Mouse (Mus musculus) midbrain, embryonic 15.5 days (tissue): Measurements from ENCODE around the gene Tspan13. TPM values are rescaled to one million over a fixed set of nuclear protein-coding genes. Genes with fewer than 3 reads are reported as not detected.

Experiments used
- ATAC-seq: fragments of 200-750 bp; cut with Nextera tagmentation; replicated peaks from 2 replicates; pipeline ENCODE4 v1.8.0; 2017; ENCODE audit warnings: moderate TSS enrichment
- H3K27ac ChIP-seq: fragments of 300-500 bp; sonication (generic); 2 replicates; pipeline ENCODE4 v1.5.1; 2015; ENCODE audit warnings: mild to moderate bottlenecking, inconsistent platforms
- H3K27me3 ChIP-seq: fragments of 300-500 bp; sonication (generic); replicated peaks from 2 replicates; pipeline ENCODE4 v1.6.1; 2015; ENCODE audit warnings: inconsistent platforms
- H3K36me3 ChIP-seq: fragments of 300-500 bp; sonication (generic); replicated peaks from 2 replicates; pipeline ENCODE4 v1.6.1; 2015; ENCODE audit warnings: inconsistent platforms
- H3K4me1 ChIP-seq: fragments of 300-500 bp; sonication (generic); 2 replicates; pipeline ENCODE4 v1.6.1; 2015; ENCODE audit warnings: inconsistent platforms
- H3K4me2 ChIP-seq: fragments of 300-500 bp; sonication (generic); 2 replicates; pipeline ENCODE4 v1.6.1; 2015; ENCODE audit warnings: inconsistent platforms, mild to moderate bottlenecking, moderate library complexity
- H3K4me3 ChIP-seq: fragments of 300-500 bp; sonication (generic); 2 replicates; pipeline ENCODE4 v1.5.1; 2015; ENCODE audit warnings: mild to moderate bottlenecking, inconsistent platforms
- H3K9ac ChIP-seq: fragments of 300-500 bp; sonication (generic); 2 replicates; pipeline ENCODE4 v1.6.1; 2015; ENCODE audit warnings: mild to moderate bottlenecking, inconsistent platforms
- H3K9me3 ChIP-seq: fragments of 300-500 bp; sonication (generic); 2 replicates; pipeline ENCODE4 v1.6.1; 2016; ENCODE audit warnings: inconsistent platforms
- WGBS: fragments of 180-500 bp; shearing (Covaris S2); methylation state at CpG from one replicate; pipeline ENCODE4 v1.1.7; 2015; ENCODE audit warnings: mixed read lengths; 5-methylcytosine and 5-hydroxymethylcytosine counted together
- polyA plus RNA-seq: library from polyadenylated mRNA; unstranded; fragments of >200 nt; fragmentation: Nextera tagmentation; extraction: Ambion mirVana; gene quantifications from 2 replicates; pipeline ENCODE4 v1.2.1, GENCODE M21; 2015

Gene Tspan13
- polyA plus RNA-seq, 1 experiment from 2014 or later: 416 TPM

GRCm38 (mm10) chr12:36046196-36046595, 3.9 kb upstream of the Tspan13 start:
- H3K4me1 ChIP-seq: peaks cover 6% of the 10 kb centered on the region
- no peaks in the 10 kb centered on the region for H3K36me3 ChIP-seq
- no peak for ATAC-seq
- H3K4me3 ChIP-seq: no peak overlapping the region
- H3K27me3 ChIP-seq: no peaks in the 10 kb centered on the region
- H3K4me2 ChIP-seq: no peak overlapping the region
- H3K9ac ChIP-seq: no peak overlapping the region
- no peak overlapping the region for H3K27ac ChIP-seq
- no peaks in the 10 kb centered on the region for H3K9me3 ChIP-seq
- 68% methylated on average over 5 of the region's 5 CpGs for WGBS

- Histone ChIP-seq H3K4me3 (no peak overlapping the region), H3K27ac (no peak overlapping the region), H3K4me1 (peaks cover 20% of the 10 kb centered on the region), H3K27me3 (no peaks in the 10 kb centered on the region), H3K9ac (no peak overlapping the region), H3K9me3 (no peaks in the 10 kb centered on the region), H3K4me2 (no peak overlapping the region), H3K36me3 (no peaks in the 10 kb centered on the region)
- no peak for ATAC-seq
- WGBS: 83% methylated on average over 2 of the region's 2 CpGs
Observed at GRCm38 (mm10) chr12:36044691-36045090, 2.4 kb upstream of the Tspan13 start.

- peaks cover 24% of the 10 kb centered on the region for H3K4me1 ChIP-seq
- no peaks in the 10 kb centered on the region for H3K9me3 ChIP-seq
- peak overlapping the region; percentile 98 for H3K9ac ChIP-seq
- peak overlapping the region; percentile 59 for H3K4me2 ChIP-seq
- H3K27ac ChIP-seq: peak overlapping the region; percentile 98
- no peaks in the 10 kb centered on the region; the same call in 1 of the 2 replicates for H3K36me3 ChIP-seq
- peak; percentile 89 for ATAC-seq
- H3K27me3 ChIP-seq: no peaks in the 10 kb centered on the region
- H3K4me3 ChIP-seq: peak overlapping the region; percentile 100
- WGBS: under 1% methylated on average over 49 of the region's 50 CpGs
Observed at GRCm38 (mm10) chr12:36041703-36042347, 475 bp downstream of the Tspan13 start.

- Histone ChIP-seq H3K27ac (peak overlapping the region; percentile 98), H3K36me3 (no peaks in the 10 kb centered on the region; the same call in 1 of the 2 replicates), H3K9me3 (no peaks in the 10 kb centered on the region), H3K4me2 (peak overlapping the region; percentile 59), H3K4me3 (peak overlapping the region; percentile 100), H3K27me3 (no peaks in the 10 kb centered on the region), H3K9ac (peak overlapping the region; percentile 98), H3K4me1 (peaks cover 24% of the 10 kb centered on the region)
- WGBS: 28% methylated on average over 4 of the region's 4 CpGs
- ATAC-seq: no peak
Observed at GRCm38 (mm10) chr12:36041281-36041589, 1.1 kb downstream of the Tspan13 start.

GRCm38 (mm10) chr12:36040571-36041280, 1.6 kb downstream of the Tspan13 start:
- no peaks in the 10 kb centered on the region for H3K9me3 ChIP-seq
- WGBS: 45% methylated on average over 10 of the region's 10 CpGs
- peaks cover 24% of the 10 kb centered on the region for H3K4me1 ChIP-seq
- H3K27ac ChIP-seq: 0 out of 2 replicates have a peak overlapping the region, but pooled peaks have one; percentile 98
- peak overlapping the region; percentile 59 for H3K4me2 ChIP-seq
- ATAC-seq: no peak
- peak overlapping the region; percentile 98 for H3K9ac ChIP-seq
- H3K4me3 ChIP-seq: peak overlapping the region; percentile 100
- no peaks in the 10 kb centered on the region; the same call in 1 of the 2 replicates for H3K36me3 ChIP-seq
- no peaks in the 10 kb centered on the region for H3K27me3 ChIP-seq

GRCm38 (mm10) chr12:36039541-36040084, 2.7 kb downstream of the Tspan13 start:
- 75% methylated on average over 9 of the region's 9 CpGs for WGBS
- Histone ChIP-seq H3K9ac (no peak overlapping the region), H3K4me3 (peak overlapping the region; percentile 100), H3K36me3 (no peaks in the 10 kb centered on the region; the same call in 1 of the 2 replicates), H3K27ac (no peak overlapping the region), H3K27me3 (no peaks in the 10 kb centered on the region), H3K4me2 (peak overlapping the region; percentile 59), H3K4me1 (peaks cover 24% of the 10 kb centered on the region), H3K9me3 (no peaks in the 10 kb centered on the region)
- no peak for ATAC-seq

- ATAC-seq: no peak
- Histone ChIP-seq H3K4me2 (no peak overlapping the region), H3K4me3 (no peak overlapping the region), H3K27me3 (no peaks in the 10 kb centered on the region), H3K9me3 (no peaks in the 10 kb centered on the region), H3K9ac (no peak overlapping the region), H3K27ac (no peak overlapping the region), H3K36me3 (no peaks in the 10 kb centered on the region; the same call in 1 of the 2 replicates), H3K4me1 (peaks cover 18% of the 10 kb centered on the region)
- WGBS: 95% methylated on average over 10 of the region's 10 CpGs
Observed at GRCm38 (mm10) chr12:36036776-36037175, 5.5 kb downstream of the Tspan13 start.

GRCm38 (mm10) chr12:36036121-36036520, 6.2 kb downstream of the Tspan13 start:
- no peaks in the 10 kb centered on the region; the same call in 1 of the 2 replicates for H3K36me3 ChIP-seq
- no peak overlapping the region for H3K4me2 ChIP-seq
- no peaks in the 10 kb centered on the region for H3K9me3 ChIP-seq
- ATAC-seq: no peak
- H3K27me3 ChIP-seq: no peaks in the 10 kb centered on the region
- no peak overlapping the region for H3K27ac ChIP-seq
- no peak overlapping the region for H3K4me3 ChIP-seq
- H3K9ac ChIP-seq: no peak overlapping the region
- 97% methylated on average over 7 of the region's 7 CpGs for WGBS
- peaks cover 17% of the 10 kb centered on the region for H3K4me1 ChIP-seq

- Histone ChIP-seq H3K4me1 (peaks cover 11% of the 10 kb centered on the region), H3K4me2 (no peak overlapping the region), H3K9me3 (no peaks in the 10 kb centered on the region), H3K4me3 (no peak overlapping the region), H3K27me3 (no peaks in the 10 kb centered on the region), H3K36me3 (no peaks in the 10 kb centered on the region; the same call in 1 of the 2 replicates), H3K27ac (no peak overlapping the region), H3K9ac (no peak overlapping the region)
- 98% methylated on average over 6 of the region's 6 CpGs for WGBS
- no peak for ATAC-seq
Observed at GRCm38 (mm10) chr12:36035501-36035900, 6.8 kb downstream of the Tspan13 start.

GRCm38 (mm10) chr12:36032419-36032818, 9.9 kb downstream of the Tspan13 start:
- 0 out of 2 replicates have a peak overlapping the region, but pooled peaks have one; percentile 6 for H3K27ac ChIP-seq
- H3K9me3 ChIP-seq: no peaks in the 10 kb centered on the region
- no peaks in the 10 kb centered on the region for H3K27me3 ChIP-seq
- no peak overlapping the region for H3K9ac ChIP-seq
- no peak overlapping the region for H3K4me3 ChIP-seq
- H3K4me2 ChIP-seq: no peak overlapping the region
- ATAC-seq: no peak
- no peaks in the 10 kb centered on the region; the same call in 1 of the 2 replicates for H3K4me1 ChIP-seq
- H3K36me3 ChIP-seq: no peaks in the 10 kb centered on the region; the same call in 1 of the 2 replicates
- WGBS: 74% methylated on average over 4 of the region's 4 CpGs

- WGBS: 87% methylated on average over 12 of the region's 12 CpGs
- Histone ChIP-seq H3K4me1 (peaks cover 3% of the 10 kb centered on the region), H3K36me3 (no peaks in the 10 kb centered on the region), H3K9ac (no peak overlapping the region), H3K9me3 (no peaks in the 10 kb centered on the region), H3K27ac (no peak overlapping the region), H3K4me2 (no peak overlapping the region), H3K4me3 (no peak overlapping the region), H3K27me3 (no peaks in the 10 kb centered on the region)
- peak; percentile 48; the same call in 1 of the 2 replicates for ATAC-seq
Observed at GRCm38 (mm10) chr12:36030660-36031363, 11.5 kb downstream of the Tspan13 start.

- WGBS: 89% methylated on average over 4 of the region's 6 CpGs
- Histone ChIP-seq H3K4me1 (peaks cover 3% of the 10 kb centered on the region), H3K36me3 (no peaks in the 10 kb centered on the region), H3K27ac (no peak overlapping the region), H3K4me2 (no peak overlapping the region), H3K9me3 (no peaks in the 10 kb centered on the region), H3K9ac (no peak overlapping the region), H3K4me3 (no peak overlapping the region), H3K27me3 (no peaks in the 10 kb centered on the region)
- no peak for ATAC-seq
Observed at GRCm38 (mm10) chr12:36029687-36030086, 12.6 kb downstream of the Tspan13 start.
